Mouse (Mus musculus): ENCODE results near the gene Crygn. TPM values are rescaled to one million over a fixed set of nuclear protein-coding genes. Genes with fewer than 3 reads are reported as not detected.

Gene Crygn
- polyA plus RNA-seq, 1 experiment from 2014 or later = 2.8 TPM

DNA sequence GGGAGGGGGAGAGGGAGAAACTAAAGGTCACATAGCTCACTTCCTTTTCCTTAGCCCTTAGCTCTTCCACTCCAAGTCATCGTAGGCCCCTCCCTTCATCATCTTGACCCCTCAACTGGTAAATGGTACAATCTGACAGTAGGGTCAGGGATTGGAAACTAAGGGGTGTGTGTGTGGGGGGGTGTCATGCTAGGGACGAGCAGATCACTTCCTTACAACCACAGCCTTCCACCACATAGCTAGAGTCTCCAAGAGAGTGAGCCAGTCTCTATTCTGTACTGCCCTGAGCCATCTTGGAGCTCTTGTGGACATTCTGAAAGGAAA, 5.7 kb downstream of the Crygn start:
- Histone ChIP-seq H3K4me1 (ENCODE audit: control insufficient read depth, insufficient read depth, low read length) (peaks cover 37% of the 10 kb centered on the region), H3K9ac (ENCODE audit: low read depth, low read length) (peak overlapping the region; percentile 92), H3K4me2 (peak overlapping the region; percentile 93), H3K27me3 (ENCODE audit: control insufficient read depth, insufficient read depth, low read length) (no peaks in the 10 kb centered on the region), H3K4me3 (ENCODE audit: low read depth, low read length) (peak overlapping the region; percentile 62; the same call in 1 of the 2 replicates), H3K36me3 (ENCODE audit: control insufficient read depth, insufficient read depth, low read length) (no peaks in the 10 kb centered on the region), H3K27ac (ENCODE audit: low read depth, low read length) (peak overlapping the region; percentile 95; the same call in 1 of the 2 replicates), H3K9me3 (replicated peaks; ENCODE audit: control insufficient read depth, low read length) (no peaks in the 10 kb centered on the region)
- ATAC-seq (replicated peaks; ENCODE audit: insufficient number of reproducible peaks, low FRiP score, low TSS enrichment) = 0 out of 2 replicates have a peak, but pooled peaks have one; percentile 12
- 7% methylated on average over 2 of the region's 2 CpGs for WGBS (ENCODE audit: insufficient replicate concordance)

- H3K9ac ChIP-seq (ENCODE audit: low read depth, low read length) = peak overlapping the region; percentile 92
- ATAC-seq (replicated peaks; ENCODE audit: insufficient number of reproducible peaks, low FRiP score, low TSS enrichment) = peak; percentile 56
- H3K4me1 ChIP-seq (ENCODE audit: control insufficient read depth, insufficient read depth, low read length) = peaks cover 39% of the 10 kb centered on the region
- H3K27ac ChIP-seq (ENCODE audit: low read depth, low read length) = peak overlapping the region; percentile 95
- H3K4me3 ChIP-seq (ENCODE audit: low read depth, low read length) = peak overlapping the region; percentile 62
- H3K4me2 ChIP-seq = peak overlapping the region; percentile 93
- H3K36me3 ChIP-seq (ENCODE audit: control insufficient read depth, insufficient read depth, low read length) = no peaks in the 10 kb centered on the region
- no peaks in the 10 kb centered on the region for H3K9me3 ChIP-seq (replicated peaks; ENCODE audit: control insufficient read depth, low read length)
- 2% methylated on average over 25 of the region's 25 CpGs for WGBS (ENCODE audit: insufficient replicate concordance)
- H3K27me3 ChIP-seq (ENCODE audit: control insufficient read depth, insufficient read depth, low read length) = no peaks in the 10 kb centered on the region
Observed at GRCm38 (mm10) chr5:24751305-24752174, 6.3 kb downstream of the Crygn start.

DNA sequence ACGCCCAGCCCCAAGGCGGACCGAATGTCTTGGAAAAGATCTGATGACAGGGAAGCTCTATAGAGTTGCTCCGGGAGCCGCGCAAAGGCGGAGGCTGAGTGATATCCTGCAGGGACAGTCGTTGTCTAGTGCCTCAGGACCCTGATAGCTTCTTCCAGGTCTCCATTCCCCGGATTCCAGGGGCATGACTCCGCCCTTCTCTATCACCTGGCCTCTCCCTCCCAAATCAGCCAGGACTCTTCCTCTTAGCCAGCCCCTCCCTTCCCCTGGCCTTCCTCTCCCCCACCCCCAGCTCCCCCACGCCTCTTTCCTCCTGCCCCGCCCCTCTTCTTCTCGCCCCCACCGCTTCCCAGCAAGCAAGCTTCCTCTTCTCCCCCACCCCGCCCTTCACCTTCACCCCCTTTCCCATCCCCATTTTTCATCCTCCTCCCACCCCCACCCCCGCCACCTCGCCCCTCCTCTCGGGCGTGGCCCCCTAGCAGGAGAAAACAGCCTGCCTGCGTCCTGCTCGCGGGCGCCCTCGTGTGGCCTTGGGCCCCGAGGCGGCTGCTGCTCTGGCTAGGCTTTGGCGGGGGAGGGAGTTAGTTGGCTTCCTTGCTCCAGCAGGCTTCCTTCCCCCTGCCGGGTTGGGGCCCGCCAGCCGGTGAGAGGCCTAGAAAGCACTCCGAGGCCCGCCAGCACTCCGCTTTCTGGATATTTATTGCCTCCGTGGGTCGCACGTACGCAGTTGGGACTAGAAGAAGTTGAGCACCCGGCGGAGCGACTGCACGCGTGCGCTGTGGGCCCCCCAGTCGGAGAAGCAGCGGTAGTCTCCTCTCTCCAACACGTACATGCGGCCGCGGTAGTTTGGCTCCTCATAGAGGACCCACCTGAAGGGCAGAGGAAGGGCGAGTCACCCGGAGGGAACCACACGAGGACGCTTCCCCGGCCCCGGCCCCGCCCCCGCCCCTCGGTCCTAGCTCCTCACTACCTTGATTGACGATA, 7.2 kb downstream of the Crygn start:
- WGBS (ENCODE audit: insufficient replicate concordance) = under 1% methylated on average over 58 of the region's 59 CpGs

GRCm38 (mm10) chr5:24749731-24750130, 8.1 kb downstream of the Crygn start:
- H3K9ac ChIP-seq (ENCODE audit: low read depth, low read length) = peak overlapping the region; percentile 23; the same call in 1 of the 2 replicates
- peak overlapping the region; percentile 1; the same call in 1 of the 2 replicates for H3K27ac ChIP-seq (ENCODE audit: low read depth, low read length)
- no peak for ATAC-seq (replicated peaks; ENCODE audit: insufficient number of reproducible peaks, low FRiP score, low TSS enrichment)
- no peaks in the 10 kb centered on the region for H3K36me3 ChIP-seq (ENCODE audit: control insufficient read depth, insufficient read depth, low read length)
- H3K4me1 ChIP-seq (ENCODE audit: control insufficient read depth, insufficient read depth, low read length) = peaks cover 34% of the 10 kb centered on the region
- no peak overlapping the region for H3K4me3 ChIP-seq (ENCODE audit: low read depth, low read length)
- 56% methylated on average over 5 of the region's 5 CpGs for WGBS (ENCODE audit: insufficient replicate concordance)
- H3K4me2 ChIP-seq = peak overlapping the region; percentile 93
- H3K9me3 ChIP-seq (replicated peaks; ENCODE audit: control insufficient read depth, low read length) = no peaks in the 10 kb centered on the region
- H3K27me3 ChIP-seq (ENCODE audit: control insufficient read depth, insufficient read depth, low read length) = no peaks in the 10 kb centered on the region

More for the DNA sequence above, 7.2 kb downstream of the Crygn start:
- Histone ChIP-seq H3K4me1 (ENCODE audit: control insufficient read depth, insufficient read depth, low read length) (peaks cover 37% of the 10 kb centered on the region), H3K36me3 (ENCODE audit: control insufficient read depth, insufficient read depth, low read length) (no peaks in the 10 kb centered on the region), H3K9me3 (replicated peaks; ENCODE audit: control insufficient read depth, low read length) (no peaks in the 10 kb centered on the region), H3K27me3 (ENCODE audit: control insufficient read depth, insufficient read depth, low read length) (no peaks in the 10 kb centered on the region), H3K9ac (ENCODE audit: low read depth, low read length) (peak overlapping the region; percentile 92), H3K27ac (ENCODE audit: low read depth, low read length) (peak overlapping the region; percentile 95), H3K4me3 (ENCODE audit: low read depth, low read length) (peak overlapping the region; percentile 62), H3K4me2 (peak overlapping the region; percentile 93)
- ATAC-seq (replicated peaks; ENCODE audit: insufficient number of reproducible peaks, low FRiP score, low TSS enrichment) = peak; percentile 70

- H3K36me3 ChIP-seq (ENCODE audit: control insufficient read depth, insufficient read depth, low read length) = no peaks in the 10 kb centered on the region
- no peak for ATAC-seq (replicated peaks; ENCODE audit: insufficient number of reproducible peaks, low FRiP score, low TSS enrichment)
- H3K27me3 ChIP-seq (ENCODE audit: control insufficient read depth, insufficient read depth, low read length) = no peaks in the 10 kb centered on the region
- no peak overlapping the region for H3K9ac ChIP-seq (ENCODE audit: low read depth, low read length)
- H3K4me1 ChIP-seq (ENCODE audit: control insufficient read depth, insufficient read depth, low read length) = peaks cover 31% of the 10 kb centered on the region
- H3K27ac ChIP-seq (ENCODE audit: low read depth, low read length) = no peak overlapping the region
- WGBS (ENCODE audit: insufficient replicate concordance) = 15% methylated on average over 6 of the region's 6 CpGs
- H3K4me3 ChIP-seq (ENCODE audit: low read depth, low read length) = no peak overlapping the region
- H3K9me3 ChIP-seq (replicated peaks; ENCODE audit: control insufficient read depth, low read length) = no peaks in the 10 kb centered on the region
- H3K4me2 ChIP-seq = no peak overlapping the region
Observed at GRCm38 (mm10) chr5:24747533-24747932, 10.3 kb downstream of the Crygn start.

DNA sequence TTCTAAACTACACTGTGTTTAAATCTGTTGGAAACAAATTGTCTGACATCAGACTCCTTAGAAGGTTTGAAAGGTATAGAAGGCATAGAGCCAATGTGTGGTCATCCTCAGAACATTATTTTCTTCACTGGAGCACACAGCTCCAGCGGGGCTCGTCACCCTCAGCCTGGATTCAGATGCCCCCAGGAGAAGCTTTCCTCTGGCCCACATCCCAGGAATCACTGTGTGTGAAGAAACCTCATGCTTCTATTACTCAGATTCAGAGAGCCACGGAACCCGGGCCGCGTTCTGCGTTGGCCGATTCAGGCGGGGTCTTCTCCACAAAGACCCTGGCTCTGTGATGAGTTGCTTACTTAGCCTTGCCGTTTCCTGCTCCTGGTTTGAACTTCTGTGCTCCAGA, 13.9 kb downstream of the Crygn start:
- Histone ChIP-seq H3K4me3 (ENCODE audit: low read depth, low read length) (no peak overlapping the region), H3K9me3 (replicated peaks; ENCODE audit: control insufficient read depth, low read length) (no peaks in the 10 kb centered on the region), H3K4me1 (ENCODE audit: control insufficient read depth, insufficient read depth, low read length) (peaks cover 23% of the 10 kb centered on the region), H3K9ac (ENCODE audit: low read depth, low read length) (no peak overlapping the region), H3K4me2 (no peak overlapping the region), H3K36me3 (ENCODE audit: control insufficient read depth, insufficient read depth, low read length) (no peaks in the 10 kb centered on the region), H3K27me3 (ENCODE audit: control insufficient read depth, insufficient read depth, low read length) (no peaks in the 10 kb centered on the region), H3K27ac (ENCODE audit: low read depth, low read length) (no peak overlapping the region)
- ATAC-seq (replicated peaks; ENCODE audit: insufficient number of reproducible peaks, low FRiP score, low TSS enrichment) = no peak
- 91% methylated on average over 10 of the region's 10 CpGs for WGBS (ENCODE audit: insufficient replicate concordance)

GRCm38 (mm10) chr5:24741172-24741885, 16.5 kb downstream of the Crygn start:
- H3K27ac ChIP-seq (ENCODE audit: low read depth, low read length) = no peak overlapping the region
- H3K9me3 ChIP-seq (replicated peaks; ENCODE audit: control insufficient read depth, low read length) = no peaks in the 10 kb centered on the region
- WGBS (ENCODE audit: insufficient replicate concordance) = 61% methylated on average over 15 of the region's 15 CpGs
- H3K27me3 ChIP-seq (ENCODE audit: control insufficient read depth, insufficient read depth, low read length) = no peaks in the 10 kb centered on the region
- 0 out of 2 replicates have a peak, but pooled peaks have one; percentile 52 for ATAC-seq (replicated peaks; ENCODE audit: insufficient number of reproducible peaks, low FRiP score, low TSS enrichment)
- no peak overlapping the region for H3K4me2 ChIP-seq
- no peak overlapping the region for H3K4me3 ChIP-seq (ENCODE audit: low read depth, low read length)
- H3K9ac ChIP-seq (ENCODE audit: low read depth, low read length) = no peak overlapping the region
- H3K4me1 ChIP-seq (ENCODE audit: control insufficient read depth, insufficient read depth, low read length) = peaks cover 18% of the 10 kb centered on the region
- H3K36me3 ChIP-seq (ENCODE audit: control insufficient read depth, insufficient read depth, low read length) = no peaks in the 10 kb centered on the region
